Mouse (Mus musculus): ENCODE measurements at regions not wholly inside any gene's neighbourhood (a gene's known extent, or its start where the extent isn't known, plus 50 kb on each side); places are given as distances from the start of the nearest gene placed in this dataset.
A peak's percentile ranks its signal among the peaks of the same experiment; 100 is the strongest.

GRCm38 (mm10) chr6:31348333-31348732, 50.2 kb upstream of the Mkln1 start:
- H3K27me3 ChIP-seq (ENCODE audit: control insufficient read depth, insufficient read depth, insufficient read length) = no peaks in the 10 kb centered on the region
- H3K79me2 ChIP-seq (ENCODE audit: control insufficient read depth, insufficient read depth) = no peaks in the 10 kb centered on the region
- H3K36me3 ChIP-seq (ENCODE audit: control insufficient read depth, insufficient read depth) = no peaks in the 10 kb centered on the region
- TF ChIP-seq FOSL1 (IDR thresholded peaks at IDR 0.05; ENCODE audit: insufficient read depth, low read length, poor library complexity, severe bottlenecking) (no peak), CEBPB (IDR thresholded peaks at IDR 0.05; ENCODE audit: low read depth) (no peak), MAX (IDR thresholded peaks at IDR 0.05) (no peak), MYOG (IDR thresholded peaks at IDR 0.05; ENCODE audit: control insufficient read depth, extremely low read depth, insufficient read length) (no peak), USF1 (IDR thresholded peaks at IDR 0.05; ENCODE audit: low read depth) (no peak), MYOD1 (IDR thresholded peaks at IDR 0.05; ENCODE audit: control insufficient read depth, insufficient read length, low read depth) (no peak), CTCF (IDR thresholded peaks at IDR 0.05; ENCODE audit: control insufficient read depth, insufficient read depth, insufficient read length) (no peak)
- H3K4me3 ChIP-seq (ENCODE audit: insufficient read depth, poor library complexity, severe bottlenecking) = no peak overlapping the region
- H3ac ChIP-seq (ENCODE audit: control insufficient read depth, insufficient read length, low read depth) = no peak overlapping the region
- no peaks in the 10 kb centered on the region for H3K79me3 ChIP-seq (ENCODE audit: low read depth)

Small RNA genes in the stretch of these regions (microRNA-seq; reads per million reads assigned to microRNA genes)
- gene Mir29a (ENCODE audit: borderline microRNAs expressed) (21,124 reads per million, percentile 98 among the genes with 10 or more reads in this experiment), gene Mir29b-1 (ENCODE audit: borderline microRNAs expressed) (245 reads per million, percentile 80 among the genes with 10 or more reads in this experiment)

All from C2C12 (cell line).